Mouse (Mus musculus) mature B cell (primary cell): Measurements from ENCODE around the gene Slc37a3.

ENCODE experiments used
- in situ Hi-C: fragments of 300-500 bp; cut with MboI; formaldehyde crosslinking; loops from 2 replicates; pipeline ENCODE4 v1.14.3; 2019

The Slc37a3 gene

DNA sequence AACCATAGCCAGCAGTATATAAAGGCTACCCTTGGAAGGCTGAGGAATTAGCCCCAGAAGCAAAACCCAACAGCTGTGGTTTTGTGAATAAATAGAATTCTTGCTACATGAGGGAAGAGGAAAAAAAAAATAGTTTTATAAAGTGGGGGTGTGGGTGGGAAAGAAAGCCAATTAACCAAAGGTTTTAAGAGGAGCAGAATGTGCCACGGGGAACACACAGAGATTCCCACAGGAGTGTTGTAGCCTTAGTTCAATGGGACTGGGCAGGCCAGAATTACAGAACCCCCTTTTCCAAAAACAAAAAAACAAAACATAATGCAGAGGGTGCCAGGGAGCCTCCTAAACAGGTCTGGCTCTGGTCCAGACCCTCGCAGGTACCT lies 58.9 kb downstream of the Slc37a3 start:
- in situ Hi-C loops: no loop called here

DNA sequence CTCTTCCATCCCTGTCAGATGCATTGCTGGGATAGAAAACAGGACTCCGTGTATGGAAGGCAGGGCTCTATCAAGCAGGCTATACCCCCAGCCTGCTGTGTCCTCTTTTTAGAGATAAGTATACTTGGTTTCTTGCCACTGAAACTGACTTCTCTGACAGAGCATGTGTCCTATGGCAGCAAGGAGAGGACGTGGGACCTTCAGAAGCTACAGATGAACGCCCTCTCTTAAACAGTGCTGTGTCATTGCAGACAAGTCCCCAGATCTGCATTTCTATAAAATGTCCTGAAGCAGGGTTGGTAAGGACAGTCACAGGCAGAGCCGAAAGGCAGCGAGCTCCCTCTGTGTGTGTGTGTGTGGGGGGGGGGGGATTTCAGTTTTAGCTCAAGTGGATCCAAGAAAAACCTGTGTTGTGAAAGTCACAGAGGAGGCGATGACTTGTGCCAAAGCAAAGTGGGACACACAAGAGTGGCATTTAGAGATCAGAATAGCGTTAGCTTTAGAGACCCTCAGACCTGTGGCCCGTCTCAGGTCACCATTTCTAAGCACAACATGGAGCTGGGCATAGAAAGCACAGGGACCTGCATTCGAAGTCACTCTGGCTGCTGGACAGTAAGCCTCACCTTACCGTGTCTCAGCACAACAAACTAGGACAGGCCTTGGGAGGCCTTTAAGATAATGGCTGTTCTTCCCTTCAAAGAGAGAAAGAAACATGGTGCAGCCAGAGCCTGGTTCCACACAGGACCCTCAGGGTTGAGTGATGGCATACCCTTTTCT lies 59.4 kb downstream of the Slc37a3 start:
- in situ Hi-C loops: no loop called here

GRCm38 (mm10) chr6:39316089-39316488 lies 61.4 kb downstream of the Slc37a3 start:
- in situ Hi-C loops: no loop called here

DNA sequence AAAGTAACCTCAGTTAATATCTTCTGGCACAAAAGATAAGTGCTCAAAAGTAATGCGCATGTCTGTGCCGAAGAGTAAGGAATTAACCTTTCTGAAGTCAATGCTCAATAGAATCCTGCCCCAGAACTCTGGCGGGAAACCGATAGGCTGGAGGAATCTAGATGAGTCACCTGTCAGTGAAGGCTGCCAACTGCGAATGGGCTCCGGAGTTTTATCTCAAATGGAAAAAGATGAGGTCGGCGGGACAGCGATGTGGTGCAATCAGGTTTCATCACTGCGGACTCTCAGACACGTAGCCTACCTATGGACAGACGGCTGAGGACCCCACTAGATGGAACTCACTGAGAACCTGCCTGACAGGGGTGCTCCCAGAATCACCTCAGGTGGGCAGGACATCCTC lies 63.0 kb downstream of the Slc37a3 start:
- in situ Hi-C loops: no loop called here

DNA sequence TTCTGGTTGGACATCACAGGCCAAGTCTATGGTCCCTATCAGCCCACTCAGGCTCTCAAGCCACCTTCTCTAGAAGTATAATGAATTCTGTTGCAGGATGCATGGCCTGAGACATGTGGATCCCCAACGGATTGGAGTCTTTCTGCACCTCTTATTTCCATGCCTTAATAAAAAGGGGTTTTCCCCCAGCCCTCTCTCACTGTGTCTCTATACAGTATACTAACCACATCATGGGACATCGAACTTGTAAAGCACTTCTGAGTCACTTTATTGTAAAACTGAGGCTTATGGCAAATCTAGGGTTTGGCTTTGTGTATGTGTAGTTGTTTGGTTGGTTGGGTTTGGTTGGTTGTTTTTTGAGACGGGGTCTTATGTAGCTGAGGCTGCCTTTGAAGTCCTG lies 65.7 kb downstream of the Slc37a3 start:
- in situ Hi-C loops: no loop called here

GRCm38 (mm10) chr6:39304371-39304874 lies 73.1 kb downstream of the Slc37a3 start:
- in situ Hi-C loops: no loop called here

DNA sequence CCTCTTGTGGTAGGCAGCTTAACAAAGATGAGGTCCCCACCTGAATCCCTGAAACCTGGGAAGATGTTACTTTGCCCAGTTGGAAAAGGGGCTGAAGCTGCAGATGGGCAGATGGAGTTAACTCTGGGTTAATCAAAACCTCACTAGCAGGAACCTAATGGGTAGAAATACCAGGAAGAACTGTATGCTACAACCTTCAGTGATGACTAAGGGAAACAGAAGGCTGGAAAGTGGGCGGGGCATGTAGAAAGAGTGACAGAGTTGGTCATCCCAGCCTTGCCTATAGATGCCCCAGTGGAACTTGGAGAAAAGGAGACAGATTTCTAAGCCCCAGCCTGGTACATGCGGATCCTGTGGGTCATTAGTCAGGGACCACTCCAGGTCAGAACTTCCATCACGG lies 76.0 kb downstream of the Slc37a3 start:
- in situ Hi-C loops: no loop called here

DNA sequence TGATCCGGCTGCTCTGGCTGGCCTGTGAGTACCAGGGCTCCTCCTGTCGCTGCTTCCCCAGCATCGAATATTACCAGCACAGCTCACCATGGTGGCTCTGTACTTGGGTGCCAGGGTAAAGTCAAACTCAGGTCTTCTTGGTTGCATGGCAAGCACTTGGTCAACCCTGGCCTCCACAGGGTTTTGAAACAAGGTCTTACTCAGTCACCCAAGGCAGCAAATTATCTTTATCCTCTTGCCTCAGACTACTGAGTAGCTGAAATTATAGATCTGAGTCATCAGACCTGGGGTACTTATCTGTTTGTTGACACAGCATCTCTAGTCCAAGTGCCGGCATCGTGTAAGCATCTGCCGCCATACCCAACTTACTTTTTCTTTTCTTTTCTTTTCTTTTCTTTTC lies 80.4 kb downstream of the Slc37a3 start:
- in situ Hi-C loops: no loop called here

- in situ Hi-C loops: no loop called here
These were observed 81.0 kb downstream of the Slc37a3 start for GRCm38 (mm10) chr6:39296474-39296873.

DNA sequence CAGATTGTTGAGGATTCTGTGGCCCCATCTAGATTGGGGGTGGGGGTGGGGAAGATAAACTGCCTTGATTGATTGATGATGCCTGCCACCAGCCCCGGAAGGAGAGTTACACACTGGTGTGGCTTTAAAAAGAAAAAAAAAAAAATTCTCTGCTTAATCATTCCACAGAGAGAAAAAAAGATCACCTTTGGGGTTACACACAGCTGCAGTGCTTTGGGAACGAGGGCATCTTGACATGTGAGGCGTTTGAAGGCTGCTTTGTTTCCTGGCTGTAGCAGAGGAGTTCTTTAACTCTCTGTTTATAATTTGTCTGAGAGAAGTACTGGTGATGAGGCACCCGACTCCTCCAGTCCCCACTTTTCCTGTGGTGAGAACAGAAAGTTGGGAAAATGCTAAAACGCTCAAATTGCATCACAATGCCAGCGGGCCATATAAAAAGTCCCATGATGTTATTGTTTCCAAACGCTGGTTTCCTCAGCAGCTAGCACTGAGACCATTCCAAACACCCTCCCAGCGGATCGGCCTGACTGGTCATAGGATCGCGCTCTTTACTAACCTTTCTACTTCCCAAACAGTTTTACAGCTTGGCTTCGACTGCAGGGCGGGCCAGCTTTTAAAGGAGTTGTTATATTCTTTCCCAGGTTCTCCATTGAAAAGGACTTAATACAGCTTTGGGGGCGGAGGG lies 81.6 kb downstream of the Slc37a3 start:
- in situ Hi-C loops: no loop called here

- in situ Hi-C loops: no loop called here
These were observed 87.8 kb downstream of the Slc37a3 start for GRCm38 (mm10) chr6:39289721-39290120.

DNA sequence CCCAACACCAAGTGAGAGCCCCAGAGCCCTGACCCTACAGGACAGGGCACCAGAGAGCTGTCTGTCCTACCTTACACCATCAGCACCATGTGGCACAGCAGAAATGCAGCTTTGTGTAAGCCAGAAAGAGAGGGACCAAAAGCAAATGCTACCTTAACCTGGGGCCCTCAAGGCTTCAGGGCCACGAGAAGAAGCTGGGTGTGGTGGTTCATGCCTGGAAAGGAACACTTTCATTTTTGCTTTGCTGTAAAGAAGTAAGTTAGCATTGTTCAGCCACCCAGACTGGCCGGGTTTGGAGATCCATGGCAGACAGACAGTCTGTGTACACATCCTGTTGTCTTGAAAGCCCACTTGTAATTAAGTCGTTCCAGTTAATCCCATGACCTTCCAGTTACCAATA lies 89.7 kb downstream of the Slc37a3 start:
- in situ Hi-C loops: no loop called here

DNA sequence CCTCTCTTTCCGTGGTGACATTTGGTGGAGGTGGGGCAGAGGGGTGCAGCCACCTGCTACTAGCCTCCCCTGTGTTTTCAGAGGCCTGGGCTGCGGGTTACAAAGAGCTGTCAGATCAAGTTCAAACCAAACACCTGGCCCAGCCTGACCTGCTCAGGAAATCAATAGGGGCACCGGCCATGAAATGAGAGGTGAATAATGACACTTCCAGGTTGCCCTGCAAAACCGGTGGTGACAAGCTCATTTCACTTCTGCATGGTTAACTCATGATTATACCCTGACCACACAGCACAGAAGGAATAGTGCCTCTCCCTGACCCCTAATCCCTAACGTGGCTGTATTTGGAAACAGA lies 90.8 kb downstream of the Slc37a3 start:
- in situ Hi-C loops: no loop called here

GRCm38 (mm10) chr6:39286053-39286731 lies 91.3 kb downstream of the Slc37a3 start:
- in situ Hi-C loops: no loop called here

- in situ Hi-C loops: no loop called here
These were observed 92.6 kb downstream of the Slc37a3 start for GRCm38 (mm10) chr6:39284836-39285235.
